Mouse (Mus musculus): Measurements from ENCODE around the gene Cacna2d3. TPM values are rescaled to one million over a fixed set of nuclear protein-coding genes. Genes with fewer than 3 reads are reported as not detected.

Cacna2d3 gene
- polyA plus RNA-seq, 2 experiments = 0.03 TPM; not detected in 1

- Histone ChIP-seq H3K9me3 (ENCODE audit: control insufficient read depth, low read length) (no peaks in the 10 kb centered on the region), H3K27ac (no peak overlapping the region), H3K4me3 (ENCODE audit: insufficient read depth in 1 of 2, low read depth in 2 of 2, low read length in 2 of 2) (no peak overlapping the region), H3K36me3 (replicated peaks; ENCODE audit: control insufficient read depth, insufficient read depth, low read depth) (no peaks in the 10 kb centered on the region), H3K9ac (replicated peaks) (no peak overlapping the region), H3K27me3 (ENCODE audit: control insufficient read depth, insufficient read depth, low read length) (no peaks in the 10 kb centered on the region), H3K4me2 (ENCODE audit: low read depth) (no peak overlapping the region), H3K4me1 (replicated peaks; ENCODE audit: control insufficient read depth in 2 of 2, insufficient read depth in 2 of 2, low read length in 1 of 2) (no peaks in the 10 kb centered on the region)
- no peak for TF ChIP-seq CTCF (IDR thresholded peaks at IDR 0.05; ENCODE audit: low read depth)
- TF ChIP-seq EP300 (IDR thresholded peaks at IDR 0.05; ENCODE audit: low read depth) = no peak
- ATAC-seq (ENCODE audit: insufficient read depth) (no peak), DNase-seq (ENCODE audit: low read depth in 3 of 3, low spot score in 3 of 3) (no peak)
- 76% methylated on average over 2 of the region's 2 CpGs for WGBS (ENCODE audit: insufficient replicate concordance)
Observed at GRCm38 (mm10) chr14:28861142-28861541, 860.5 kb downstream of the Cacna2d3 start.

Other genes starting within 250 kb of the Cacna2d3 start
- 24.8 and 49.7 TPM in 2 replicates for gene Selenok, start 246.4 kb upstream of the Cacna2d3 start, polyA plus RNA-seq (2012; rRNA removed)
- gene Selenok, start 246.4 kb upstream of the Cacna2d3 start, polyA plus RNA-seq (2014; fragmentation: Nextera tagmentation; extraction: Ambion mirVana) = 109 and 112 TPM in 2 replicates

Measured in liver, embryonic 14.5 days (tissue).